Mouse (Mus musculus) cerebellum, adult (tissue): ENCODE data around the gene Nr0b2.

ENCODE experiments used
- ATAC-seq: cut with Nextera tagmentation; 2 replicates; pipeline ENCODE4 v1.9.2; 2017; ENCODE audit warnings: mild to moderate bottlenecking, moderate library complexity, mixed read lengths; ENCODE audit not compliant: insufficient number of reproducible peaks, low FRiP score, low TSS enrichment

Gene Nr0b2

DNA sequence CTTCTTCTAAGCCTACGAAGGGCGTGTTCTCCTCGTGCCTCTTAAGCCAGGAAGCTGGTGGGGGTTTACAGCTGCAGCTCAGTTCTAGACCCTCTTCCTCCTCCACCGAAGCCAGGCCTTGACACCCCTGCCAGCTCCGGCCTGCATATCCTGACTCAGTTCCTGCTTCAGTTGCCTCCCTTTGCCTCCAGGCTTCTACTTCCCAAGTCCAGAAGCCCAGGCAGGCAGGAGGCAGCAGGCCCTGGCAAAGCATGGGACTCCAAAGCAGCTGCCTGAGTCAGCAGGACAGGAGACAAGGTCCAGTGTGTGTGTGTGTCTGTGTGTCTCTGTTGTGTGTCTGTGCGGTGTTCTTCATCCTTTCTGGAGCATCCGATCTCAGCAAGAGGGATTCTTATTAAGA lies 51.0 kb downstream of the Nr0b2 start:
- ATAC-seq: no peak

GRCm38 (mm10) chr4:133604856-133605255 lies 51.7 kb downstream of the Nr0b2 start:
- no peak for ATAC-seq

- no peak for ATAC-seq
Measured at GRCm38 (mm10) chr4:133605330-133605729, 52.2 kb downstream of the Nr0b2 start.
